Mouse (Mus musculus) MEL (cell line): ENCODE data around the gene Ndufaf2. TPM values are rescaled to one million over a fixed set of nuclear protein-coding genes. Genes with fewer than 3 reads are reported as not detected.

Experiments used
- DNase-seq: peaks from one replicate; pipeline ENCODE4 v3.0.0; 2011; ENCODE audit warnings: low read depth, low spot score
- H3K27ac ChIP-seq: 2 replicates; pipeline ENCODE4 v1.5.1; 2012; ENCODE audit warnings: low read depth, mild to moderate bottlenecking, control low read depth, low read length, moderate library complexity; ENCODE audit not compliant: control insufficient read depth
- H3K27me3 ChIP-seq, 2 experiments: fragments of 150-350 bp in 1 of 2; sonication (generic) in 1 of 2; 2 replicates each; pipeline ENCODE4 v1.6.1; 2012; ENCODE audit warnings: low read length in 2 of 2, mild to moderate bottlenecking in 2 of 2, improper control_type of control experiment in 1 of 2, moderate library complexity in 1 of 2; ENCODE audit not compliant: insufficient read depth in 2 of 2, control insufficient read depth in 1 of 2
- H3K36me3 ChIP-seq, 2 experiments: 2 replicates each; pipeline ENCODE4 v1.6.1; 2012 to 2014; ENCODE audit warnings: low read length in 2 of 2, improper control_type of control experiment in 1 of 2, inconsistent platforms in 1 of 2, mild to moderate bottlenecking in 1 of 2; ENCODE audit not compliant: insufficient read depth in 2 of 2, control insufficient read depth in 1 of 2
- H3K4me1 ChIP-seq, 2 experiments: fragments of 150-350 bp in 1 of 2; sonication (generic) in 1 of 2; 2 replicates each; pipeline ENCODE4 v1.6.1; 2012; ENCODE audit warnings: low read length in 2 of 2, improper control_type of control experiment in 1 of 2, mild to moderate bottlenecking in 1 of 2; ENCODE audit not compliant: insufficient read depth in 2 of 2, control insufficient read depth in 1 of 2
- H3K4me3 ChIP-seq, 2 experiments: fragments of 150-350 bp in 1 of 2; sonication (generic) in 1 of 2; 2 replicates each; pipeline ENCODE4 v1.5.1; 2012; ENCODE audit warnings: low read depth in 2 of 2, low read length in 2 of 2, mild to moderate bottlenecking in 2 of 2, moderate library complexity in 2 of 2, control low read depth in 1 of 2, improper control_type of control experiment in 1 of 2; ENCODE audit not compliant: control insufficient read depth in 1 of 2, insufficient read depth in 1 of 2
- H3K79me2 ChIP-seq: 2 replicates; pipeline ENCODE4 v1.6.1; 2012; ENCODE audit warnings: mild to moderate bottlenecking, low read length, moderate library complexity; ENCODE audit not compliant: control insufficient read depth, poor library complexity, insufficient read depth
- H3K9ac ChIP-seq: 2 replicates; pipeline ENCODE4 v1.6.1; 2012; ENCODE audit warnings: low read depth, mild to moderate bottlenecking, control low read depth, low read length, moderate library complexity; ENCODE audit not compliant: control insufficient read depth, poor library complexity, severe bottlenecking
- H3K9me3 ChIP-seq: fragments of 150-350 bp; sonication (generic); replicated peaks from 2 replicates; pipeline ENCODE4 v1.6.1; 2012; ENCODE audit warnings: mild to moderate bottlenecking, low read length, improper control_type of control experiment, moderate library complexity; ENCODE audit not compliant: insufficient read depth
- BHLHE40 ChIP-seq: IDR thresholded peaks from 2 replicates; pipeline ENCODE4 v1.6.1; 2012; ENCODE audit warnings: low read depth, mild to moderate bottlenecking, inconsistent platforms, low read length, improper control_type of control experiment, borderline replicate concordance
- CHD2 ChIP-seq: IDR thresholded peaks from 2 replicates; pipeline ENCODE4 v1.6.1; 2011; ENCODE audit warnings: low read length, improper control_type of control experiment
- CTCF ChIP-seq, 3 experiments: IDR thresholded peaks in 2 of 3; conservative IDR thresholded peaks in 1 of 3; 2 replicates each; pipeline ENCODE4 v1.5.1; 2011 to 2012; ENCODE audit warnings: low read length in 3 of 3, low read depth in 2 of 3, mild to moderate bottlenecking in 2 of 3, improper control_type of control experiment in 1 of 3, inconsistent platforms in 1 of 3, mixed read lengths in 1 of 3, moderate library complexity in 1 of 3; ENCODE audit not compliant: control insufficient read depth in 1 of 3, insufficient read depth in 1 of 3, poor library complexity in 1 of 3, severe bottlenecking in 1 of 3
- ELF1 ChIP-seq: IDR thresholded peaks from 2 replicates; pipeline ENCODE4 v1.6.1; 2014; ENCODE audit warnings: low read depth, mild to moderate bottlenecking, inconsistent platforms, low read length, improper control_type of control experiment, moderate library complexity
- EP300 ChIP-seq, 2 experiments: IDR thresholded peaks; 2 replicates each; pipeline ENCODE4 v1.6.1; 2011; ENCODE audit warnings: improper control_type of control experiment in 2 of 2, low read length in 2 of 2, low read depth in 1 of 2, mild to moderate bottlenecking in 1 of 2
- ETS1 ChIP-seq: IDR thresholded peaks from 2 replicates; pipeline ENCODE4 v1.6.1; 2012; ENCODE audit warnings: low read depth, mild to moderate bottlenecking, inconsistent platforms, low read length, improper control_type of control experiment, moderate library complexity
- GABPA ChIP-seq: IDR thresholded peaks from 2 replicates; pipeline ENCODE4 v1.6.1; 2012; ENCODE audit warnings: low read depth, mild to moderate bottlenecking, inconsistent platforms, low read length, improper control_type of control experiment, moderate library complexity
- GATA1 ChIP-seq: IDR thresholded peaks from 2 replicates; pipeline ENCODE4 v1.6.1; 2011; ENCODE audit warnings: low read depth, low read length, improper control_type of control experiment
- JUND ChIP-seq: IDR thresholded peaks from 2 replicates; pipeline ENCODE4 v1.6.1; 2011; ENCODE audit warnings: low read depth, mild to moderate bottlenecking, improper control_type of control experiment, low read length
- KAT2A ChIP-seq: conservative IDR thresholded peaks from 2 replicates; pipeline ENCODE4 v1.6.1; 2012; ENCODE audit warnings: low read depth, low read length, improper control_type of control experiment, inconsistent platforms
- MAX ChIP-seq: IDR thresholded peaks from 2 replicates; pipeline ENCODE4 v1.6.1; 2011; ENCODE audit warnings: low read length, improper control_type of control experiment
- MAZ ChIP-seq: IDR thresholded peaks from 2 replicates; pipeline ENCODE4 v1.6.1; 2012; ENCODE audit warnings: low read depth, mild to moderate bottlenecking, inconsistent platforms, low read length, improper control_type of control experiment
- MEF2A ChIP-seq: IDR thresholded peaks from 2 replicates; pipeline ENCODE4 v1.6.1; 2014; ENCODE audit warnings: low read depth, mild to moderate bottlenecking, inconsistent platforms, low read length, improper control_type of control experiment; ENCODE audit not compliant: poor library complexity, insufficient replicate concordance, severe bottlenecking; ENCODE audit errors: extremely low read depth
- MXI1 ChIP-seq: IDR thresholded peaks from 2 replicates; pipeline ENCODE4 v1.6.1; 2011; ENCODE audit warnings: mild to moderate bottlenecking, low read depth, low read length, improper control_type of control experiment
- MYB ChIP-seq: IDR thresholded peaks from 2 replicates; pipeline ENCODE4 v1.6.1; 2011; ENCODE audit warnings: mild to moderate bottlenecking, low read depth, low read length, improper control_type of control experiment
- MYC ChIP-seq: IDR thresholded peaks from 2 replicates; pipeline ENCODE4 v1.6.1; 2011; ENCODE audit warnings: low read depth, mild to moderate bottlenecking, low read length, improper control_type of control experiment, moderate library complexity
- NRF1 ChIP-seq: IDR thresholded peaks from 2 replicates; pipeline ENCODE4 v1.6.1; 2014; ENCODE audit warnings: low read depth, mild to moderate bottlenecking, inconsistent platforms, low read length, improper control_type of control experiment, moderate library complexity; ENCODE audit not compliant: poor library complexity, insufficient read depth, severe bottlenecking
- POLR2A ChIP-seq, 2 experiments: IDR thresholded peaks; 2 replicates each; pipeline ENCODE4 v1.6.1; 2011 to 2012; ENCODE audit warnings: low read length in 2 of 2, mild to moderate bottlenecking in 2 of 2, control low read depth in 1 of 2, improper control_type of control experiment in 1 of 2, low read depth in 1 of 2, moderate library complexity in 1 of 2; ENCODE audit not compliant: control insufficient read depth in 1 of 2, insufficient read depth in 1 of 2, poor library complexity in 1 of 2
- POLR2AphosphoS2 ChIP-seq: IDR thresholded peaks from 2 replicates; pipeline ENCODE4 v1.6.1; 2011; ENCODE audit warnings: low read length, improper control_type of control experiment
- POLR2AphosphoS5 ChIP-seq: IDR thresholded peaks from 2 replicates; pipeline ENCODE4 v1.6.1; 2012; ENCODE audit warnings: low read depth, borderline replicate concordance, mild to moderate bottlenecking, inconsistent platforms, low read length, moderate library complexity, mixed read lengths
- RAD21 ChIP-seq: IDR thresholded peaks from 2 replicates; pipeline ENCODE4 v1.6.1; 2011; ENCODE audit warnings: mild to moderate bottlenecking, low read depth, low read length, improper control_type of control experiment
- SIN3A ChIP-seq: IDR thresholded peaks from 2 replicates; pipeline ENCODE4 v1.6.1; 2012; ENCODE audit warnings: low read length, improper control_type of control experiment, inconsistent platforms
- SMC3 ChIP-seq: IDR thresholded peaks from 2 replicates; pipeline ENCODE4 v1.6.1; 2011; ENCODE audit warnings: low read depth, low read length, improper control_type of control experiment
- TAL1 ChIP-seq: IDR thresholded peaks from 2 replicates; pipeline ENCODE4 v1.6.1; 2012; ENCODE audit warnings: mild to moderate bottlenecking, inconsistent platforms, low read length, moderate library complexity, mixed read lengths
- UBTF ChIP-seq: IDR thresholded peaks from 2 replicates; pipeline ENCODE4 v1.6.1; 2012; ENCODE audit warnings: low read depth, mild to moderate bottlenecking, inconsistent platforms, low read length, improper control_type of control experiment, moderate library complexity, borderline replicate concordance; ENCODE audit not compliant: insufficient read depth
- ZC3H11A ChIP-seq: IDR thresholded peaks from 2 replicates; pipeline ENCODE4 v1.6.1; 2012; ENCODE audit warnings: low read depth, mild to moderate bottlenecking, inconsistent platforms, low read length, improper control_type of control experiment
- ZKSCAN1 ChIP-seq: IDR thresholded peaks from 2 replicates; pipeline ENCODE4 v1.6.1; 2012; ENCODE audit warnings: low read depth, mild to moderate bottlenecking, inconsistent platforms, low read length, improper control_type of control experiment, moderate library complexity
- ZMIZ1 ChIP-seq: IDR thresholded peaks from 2 replicates; pipeline ENCODE4 v1.6.1; 2012; ENCODE audit warnings: low read depth, mild to moderate bottlenecking, inconsistent platforms, low read length, improper control_type of control experiment, moderate library complexity
- ZNF384 ChIP-seq: IDR thresholded peaks from 2 replicates; pipeline ENCODE4 v1.6.1; 2012; ENCODE audit warnings: low read depth, mild to moderate bottlenecking, inconsistent platforms, low read length, improper control_type of control experiment
- polyA plus RNA-seq, 2 experiments: library from polyadenylated mRNA; stranded (reverse) in 1 of 2; unstranded in 1 of 2; fragments of >175 nt in 1 of 2; fragments of >200 nt in 1 of 2; gene quantifications; 2 replicates each; pipeline versions ENCODE4 v1.2.1 to v1.2.4; 2012; ENCODE audit warnings: low replicate concordance in 2 of 2, low read depth in 1 of 2; ENCODE audit not compliant: insufficient read length in 2 of 2, insufficient read depth in 1 of 2, missing spikeins in 1 of 2
- total RNA-seq: library from RNA; depleted of rRNA; stranded (reverse); fragments of 300-350 nt; gene quantifications from 2 replicates; pipeline ENCODE4 v1.2.3, GENCODE M21; 2012

Ndufaf2 gene
- total and polyA plus RNA-seq, 3 experiments, result 50.9 to 76.0 TPM; not detected in 1

DNA sequence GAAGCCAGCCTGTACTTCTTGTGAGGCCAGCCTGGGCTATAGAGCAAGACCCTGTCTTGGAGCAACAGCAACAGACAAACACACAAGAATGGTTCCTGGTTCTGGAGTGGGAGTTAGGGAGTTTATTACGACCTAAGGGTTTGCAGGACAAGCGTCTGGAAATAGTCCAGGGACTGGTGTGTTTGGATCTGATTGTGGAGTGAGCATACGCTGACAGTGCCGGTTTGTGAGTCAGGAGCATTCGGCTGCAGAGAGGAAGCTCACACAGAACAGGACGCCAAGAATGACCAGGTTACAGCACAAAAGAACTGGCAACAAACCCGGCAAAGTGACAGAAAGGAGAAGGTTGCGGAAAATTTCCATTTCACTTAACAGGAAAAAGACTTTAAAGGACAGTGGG, 12.1 kb upstream of the Ndufaf2 start:
- Histone ChIP-seq H3K27me3 (no peaks in the 10 kb centered on the region), H3K27ac (peak overlapping the region; percentile 87), H3K9ac (peak overlapping the region; percentile 26), H3K4me3 (peak overlapping the region in 1 of 2 experiments; percentile 44; a peak in 1 of 4 replicates), H3K36me3 (peaks cover 24 to 31% of the 10 kb centered on the region in 2 experiments), H3K9me3 (no peaks in the 10 kb centered on the region), H3K79me2 (peaks cover 5% of the 10 kb centered on the region; the same call in 1 of the 2 replicates), H3K4me1 (peaks cover 19 to 21% of the 10 kb centered on the region in 2 experiments)
- peak; percentile 74 for DNase-seq
- TF ChIP-seq ZC3H11A (peak; percentile 2; the same call in 1 of the 2 replicates), ETS1 (0 out of 2 replicates have a peak, but pooled peaks have one; percentile 6), CHD2 (no peak), CTCF (IDR thresholded peaks at IDR 0.05 in 2 of 3, conservative IDR thresholded peaks at IDR 0.05 in 1 of 3; ENCODE audit: control insufficient read depth in 1 of 3, insufficient read depth in 1 of 3, low read depth in 2 of 3, low read length in 3 of 3, poor library complexity in 1 of 3, severe bottlenecking in 1 of 3) (no peak), POLR2AphosphoS5 (no peak), NRF1 (no peak), GABPA (no peak)

DNA sequence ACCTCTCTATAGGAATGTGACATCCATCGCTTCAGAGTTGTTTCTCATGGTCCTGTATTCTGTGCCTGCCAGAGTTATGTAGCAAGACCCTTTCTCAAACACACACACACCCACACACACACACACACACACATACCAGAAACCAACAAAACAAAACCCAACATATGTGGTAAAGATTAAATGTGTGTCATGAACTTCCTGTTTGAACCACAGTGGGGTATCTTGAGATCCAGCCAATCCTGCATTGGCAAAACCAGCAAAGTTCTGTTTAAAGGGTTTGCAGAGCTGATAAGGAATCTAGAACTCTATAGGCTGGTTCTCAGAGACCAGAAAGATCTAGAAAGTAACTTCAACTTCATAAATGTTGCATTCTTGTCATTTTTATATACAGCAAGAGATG, 11.6 kb upstream of the Ndufaf2 start:
- Histone ChIP-seq H3K4me3 (peak overlapping the region in 1 of 2 experiments; percentile 44; a peak in 1 of 4 replicates), H3K27ac (peak overlapping the region; percentile 87), H3K4me1 (peaks cover 19 to 21% of the 10 kb centered on the region in 2 experiments), H3K27me3 (no peaks in the 10 kb centered on the region), H3K36me3 (peaks cover 24 to 31% of the 10 kb centered on the region in 2 experiments), H3K9me3 (no peaks in the 10 kb centered on the region), H3K79me2 (peaks cover 5% of the 10 kb centered on the region; the same call in 1 of the 2 replicates), H3K9ac (peak overlapping the region; percentile 26)
- peak; percentile 86 for DNase-seq
- TF ChIP-seq BHLHE40 (peak; percentile 61; the same call in 1 of the 2 replicates), ZMIZ1 (no peak), GATA1 (peak; percentile 96), ZNF384 (no peak), ELF1 (peak; percentile 67; the same call in 1 of the 2 replicates), EP300 (IDR thresholded peaks at IDR 0.05; ENCODE audit: low read depth in 1 of 2, low read length in 2 of 2) (peak; percentile 87 to 88), MAZ (no peak; the same call in 1 of the 2 replicates), POLR2A (IDR thresholded peaks at IDR 0.05; ENCODE audit: control insufficient read depth in 1 of 2, insufficient read depth in 1 of 2, low read depth in 1 of 2, low read length in 2 of 2, poor library complexity in 1 of 2) (no peak), RAD21 (no peak), MYC (0 out of 2 replicates have a peak, but pooled peaks have one; percentile 20), JUND (no peak), CTCF (IDR thresholded peaks at IDR 0.05 in 2 of 3, conservative IDR thresholded peaks at IDR 0.05 in 1 of 3; ENCODE audit: control insufficient read depth in 1 of 3, insufficient read depth in 1 of 3, low read depth in 2 of 3, low read length in 3 of 3, poor library complexity in 1 of 3, severe bottlenecking in 1 of 3) (no peak), KAT2A (no peak), POLR2AphosphoS5 (no peak), CHD2 (no peak), MXI1 (peak; percentile 70; the same call in 1 of the 2 replicates), UBTF (no peak), MEF2A (no peak; the same call in 1 of the 2 replicates), SMC3 (no peak; the same call in 1 of the 2 replicates), POLR2AphosphoS2 (no peak), NRF1 (no peak), SIN3A (peak; percentile 91), ZKSCAN1 (0 out of 2 replicates have a peak, but pooled peaks have one; percentile 25), MAX (0 out of 2 replicates have a peak, but pooled peaks have one; percentile 23), MYB (0 out of 2 replicates have a peak, but pooled peaks have one; percentile 43), TAL1 (peak; percentile 7; the same call in 1 of the 2 replicates)
